Mouse (Mus musculus) brain, embryonic 14.5 days (tissue): ENCODE results near the gene Ahnak2.

ENCODE experiments used
- CTCF ChIP-seq: fragments of 200-500 bp; IDR thresholded peaks from 2 replicates; pipeline ENCODE4 v1.5.1; 2012; ENCODE audit warnings: inconsistent platforms, mild to moderate bottlenecking, moderate library complexity, borderline replicate concordance; ENCODE audit not compliant: insufficient read depth, insufficient read length; ENCODE audit errors: extremely low read depth
- POLR2A ChIP-seq: fragments of 200-500 bp; IDR thresholded peaks from 2 replicates; pipeline ENCODE4 v1.6.1; 2012; ENCODE audit warnings: mild to moderate bottlenecking, inconsistent platforms, borderline replicate concordance; ENCODE audit not compliant: poor library complexity, insufficient read depth, insufficient read length, severe bottlenecking; ENCODE audit errors: extremely low read depth

DNA sequence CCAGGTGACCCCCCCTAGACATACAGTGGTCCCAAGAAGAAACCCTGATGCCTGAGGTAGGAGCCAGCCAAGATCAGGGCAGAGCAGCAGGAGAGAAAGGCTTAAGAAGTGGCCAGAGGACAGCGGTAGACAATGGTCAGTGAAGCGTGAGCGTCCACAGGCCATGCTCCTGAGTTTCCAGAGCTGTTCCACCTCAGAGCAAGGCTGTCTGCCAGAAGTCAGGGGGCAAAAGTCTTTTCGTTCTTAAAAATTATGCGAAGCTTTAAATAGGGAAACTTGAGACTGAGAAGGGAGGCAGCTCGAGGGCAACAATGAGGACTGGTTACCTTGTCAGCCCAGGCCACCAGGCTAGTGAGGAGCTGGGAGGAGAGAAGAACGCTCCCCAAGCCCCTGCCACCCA, 10.9 kb upstream of the Ahnak2 start:
- TF ChIP-seq POLR2A (no peak), CTCF (no peak)
